28 mouse cellular contexts compared by ENCODE assay signal in genomic region chr2:147816951-147817350, GRCm38 (mm10).
"Had no signal": no experiment of that assay in that cellular context is flagged by ENCODE, and none has a peak within 500 bp of the region (broad histone marks: within the 10 kb centered on the region; RNA-seq: fewer than 3 reads in every experiment).

No protein-coding gene starts in this region.

- H3K9me3 ChIP-seq: embryonic facial prominence, embryonic 12.5 days; embryonic facial prominence, embryonic 13.5 days; forebrain, embryonic 10.5 days; forebrain, embryonic 12.5 days; forebrain, embryonic 13.5 days; forebrain, embryonic 15.5 days had no signal

- H3K27me3 ChIP-seq: embryonic facial prominence, embryonic 12.5 days; embryonic facial prominence, embryonic 13.5 days; forebrain, embryonic 12.5 days; forebrain, embryonic 13.5 days; forebrain, embryonic 15.5 days had no signal

- DNase-seq: cerebellum, adult 18-20 months; cerebellum, adult 2 months; cerebellum, adult 8-10 months; cerebellum, adult 9-10 months; cerebellum, adult 9-11 months; cerebellum, postnatal 10 days; cerebellum, postnatal 14 days; cerebellum, postnatal 25 days; cerebellum, postnatal 36 days; embryo, embryonic 11 days; forebrain, postnatal 0 days; gastrocnemius, adult 2 months; gastrocnemius, postnatal 10 days; gastrocnemius, postnatal 14 days; gastrocnemius, postnatal 25 days; gastrocnemius, postnatal 36 days; heart, adult 11 months; heart, adult 18-20 months; heart, adult 2 months had no signal

- H3K4me1 ChIP-seq: embryonic facial prominence, embryonic 12.5 days; embryonic facial prominence, embryonic 13.5 days; forebrain, embryonic 10.5 days; forebrain, embryonic 12.5 days; forebrain, embryonic 13.5 days; forebrain, embryonic 15.5 days had no signal

- H3K27ac ChIP-seq: embryonic facial prominence, embryonic 12.5 days; embryonic facial prominence, embryonic 13.5 days; forebrain, embryonic 10.5 days; forebrain, embryonic 12.5 days; forebrain, embryonic 13.5 days; forebrain, embryonic 15.5 days; gastrocnemius, adult 2 months; heart, adult 2 months had no signal

- H3K4me2 ChIP-seq: embryonic facial prominence, embryonic 12.5 days; embryonic facial prominence, embryonic 13.5 days; forebrain, embryonic 12.5 days; forebrain, embryonic 13.5 days; forebrain, embryonic 15.5 days had no signal

- H3K9ac ChIP-seq: embryonic facial prominence, embryonic 12.5 days; embryonic facial prominence, embryonic 13.5 days; forebrain, embryonic 12.5 days; forebrain, embryonic 13.5 days; forebrain, embryonic 15.5 days; forebrain, postnatal 0 days had no signal

- H3K36me3 ChIP-seq: embryonic facial prominence, embryonic 12.5 days; embryonic facial prominence, embryonic 13.5 days; forebrain, embryonic 10.5 days; forebrain, embryonic 12.5 days; forebrain, embryonic 15.5 days had no signal

- ATAC-seq: forebrain, embryonic 13.5 days; forebrain, embryonic 14.5 days; forebrain, embryonic 15.5 days; forebrain, embryonic 16.5 days; forebrain, postnatal 0 days had no signal

- H3K4me3 ChIP-seq: embryonic facial prominence, embryonic 12.5 days; embryonic facial prominence, embryonic 13.5 days; erythroblast, embryonic 14.5 days; forebrain, embryonic 10.5 days; forebrain, embryonic 12.5 days; forebrain, embryonic 13.5 days; forebrain, embryonic 15.5 days; gastrocnemius, adult 2 months; heart, adult 2 months had no signal
